Mouse (Mus musculus) ES-Bruce4 (cell line): ENCODE measurements around the gene Cdh23.
A peak's percentile ranks its signal among the peaks of the same experiment; 100 is the strongest.

Experiments used
- CTCF ChIP-seq: IDR thresholded peaks from one replicate; pipeline ENCODE4 v1.8.1; 2011; ENCODE audit warnings: low read depth, low read length
- EP300 ChIP-seq: IDR thresholded peaks from 2 replicates; pipeline ENCODE4 v1.6.1; 2011; ENCODE audit warnings: low read depth, low read length; ENCODE audit not compliant: insufficient read depth
- POLR2A ChIP-seq: IDR thresholded peaks from one replicate; pipeline ENCODE4 v1.8.1; 2011; ENCODE audit warnings: low read length; ENCODE audit not compliant: insufficient read depth

DNA sequence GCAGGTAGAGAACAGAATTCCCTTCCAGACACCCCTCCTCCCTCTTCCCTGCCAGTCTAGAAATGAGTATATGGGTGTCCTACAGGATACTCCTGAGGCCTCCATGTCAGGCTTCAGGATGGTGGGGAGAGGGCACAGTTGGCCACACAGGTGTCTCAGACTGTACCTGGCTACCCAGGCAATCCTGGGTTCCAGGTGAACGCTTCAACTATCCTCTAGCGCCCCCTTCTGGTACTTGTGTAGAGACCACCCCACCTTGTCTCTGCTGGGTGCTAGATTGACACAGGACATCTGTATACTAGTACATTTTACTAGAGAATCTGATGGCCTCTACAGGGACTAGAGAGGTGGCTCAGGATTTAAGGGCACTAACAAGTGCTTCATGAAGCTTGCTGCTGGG, 253.2 kb downstream of the Cdh23 start:
- TF ChIP-seq POLR2A (no peak), CTCF (peak; percentile 50), EP300 (no peak)
